Mouse (Mus musculus): ENCODE results near the gene Parp4. TPM values are rescaled to one million over a fixed set of nuclear protein-coding genes. Genes with fewer than 3 reads are reported as not detected.

Gene Parp4
- polyA plus RNA-seq, 1 experiment: 10.1 TPM

GRCm38 (mm10) chr14:56550960-56551359 is 24.5 kb upstream of the Parp4 start:
- TF ChIP-seq REST (IDR thresholded peaks at IDR 0.05; ENCODE audit: insufficient read depth, insufficient read length): no peak
- TF ChIP-seq E2F4 (IDR thresholded peaks at IDR 0.05; ENCODE audit: insufficient read depth): no peak
- TF ChIP-seq CEBPB (IDR thresholded peaks at IDR 0.05; ENCODE audit: insufficient read depth, poor library complexity, severe bottlenecking): no peak
- TF ChIP-seq MYOG (IDR thresholded peaks at IDR 0.05; ENCODE audit: control insufficient read depth in 1 of 3, insufficient read depth in 1 of 3, insufficient read length in 2 of 3, low read depth in 2 of 3): no peak
- no peak for TF ChIP-seq TCF3 (IDR thresholded peaks at IDR 0.05; ENCODE audit: insufficient read length, low read depth)
- TF ChIP-seq POLR2A (IDR thresholded peaks at IDR 0.05; ENCODE audit: insufficient read length, low read depth): no peak
- no peak for TF ChIP-seq USF1 (IDR thresholded peaks at IDR 0.05; ENCODE audit: low read depth)
- no peak for TF ChIP-seq SRF (IDR thresholded peaks at IDR 0.05; ENCODE audit: control insufficient read depth, insufficient read length, low read depth)
- TF ChIP-seq MYOD1 (IDR thresholded peaks at IDR 0.05; ENCODE audit: control insufficient read depth in 1 of 3, insufficient read length in 2 of 3, low read depth in 2 of 3): no peak
- no peak for TF ChIP-seq TCF12 (IDR thresholded peaks at IDR 0.05; ENCODE audit: insufficient read depth, poor library complexity, severe bottlenecking)
- TF ChIP-seq MAX (IDR thresholded peaks at IDR 0.05; ENCODE audit: low read depth): no peak
- TF ChIP-seq POLR2AphosphoS2 (IDR thresholded peaks at IDR 0.05; ENCODE audit: insufficient read length, low read depth): no peak
- H3K4me3 ChIP-seq: no peak overlapping the region
- peaks cover 13% of the 10 kb centered on the region for H3K36me3 ChIP-seq (ENCODE audit: control insufficient read depth, insufficient read depth)
- no peaks in the 10 kb centered on the region for H3K79me2 ChIP-seq (ENCODE audit: control insufficient read depth, insufficient read depth)
- no peak overlapping the region for H3K4me2 ChIP-seq (ENCODE audit: low read depth)
- no peak overlapping the region for H3ac ChIP-seq (ENCODE audit: control insufficient read depth, insufficient read length)
- no peaks in the 10 kb centered on the region for H3K27me3 ChIP-seq (ENCODE audit: control insufficient read depth, insufficient read depth, insufficient read length)

GRCm38 (mm10) chr14:56552924-56553323 is 22.5 kb upstream of the Parp4 start:
- no peak for TF ChIP-seq MYOD1 (IDR thresholded peaks at IDR 0.05; ENCODE audit: control insufficient read depth in 1 of 3, insufficient read length in 2 of 3, low read depth in 2 of 3)
- no peak for TF ChIP-seq SRF (IDR thresholded peaks at IDR 0.05; ENCODE audit: control insufficient read depth, insufficient read length, low read depth)
- no peak for TF ChIP-seq MAX (IDR thresholded peaks at IDR 0.05; ENCODE audit: low read depth)
- TF ChIP-seq MYOG (IDR thresholded peaks at IDR 0.05; ENCODE audit: control insufficient read depth in 1 of 3, insufficient read depth in 1 of 3, insufficient read length in 2 of 3, low read depth in 2 of 3): no peak
- no peak for TF ChIP-seq REST (IDR thresholded peaks at IDR 0.05; ENCODE audit: insufficient read depth, insufficient read length)
- TF ChIP-seq USF1 (IDR thresholded peaks at IDR 0.05; ENCODE audit: low read depth): no peak
- TF ChIP-seq TCF3 (IDR thresholded peaks at IDR 0.05; ENCODE audit: insufficient read length, low read depth): no peak
- TF ChIP-seq TCF12 (IDR thresholded peaks at IDR 0.05; ENCODE audit: insufficient read depth, poor library complexity, severe bottlenecking): no peak
- TF ChIP-seq POLR2AphosphoS2 (IDR thresholded peaks at IDR 0.05; ENCODE audit: insufficient read length, low read depth): no peak
- TF ChIP-seq E2F4 (IDR thresholded peaks at IDR 0.05; ENCODE audit: insufficient read depth): no peak
- no peak for TF ChIP-seq POLR2A (IDR thresholded peaks at IDR 0.05; ENCODE audit: insufficient read length, low read depth)
- no peak for TF ChIP-seq CEBPB (IDR thresholded peaks at IDR 0.05; ENCODE audit: insufficient read depth, poor library complexity, severe bottlenecking)
- Histone ChIP-seq H3K4me2 (ENCODE audit: low read depth) (no peak overlapping the region), H3K27me3 (ENCODE audit: control insufficient read depth, insufficient read depth, insufficient read length) (no peaks in the 10 kb centered on the region), H3ac (ENCODE audit: control insufficient read depth, insufficient read length) (no peak overlapping the region), H3K79me2 (ENCODE audit: control insufficient read depth, insufficient read depth) (no peaks in the 10 kb centered on the region), H3K36me3 (ENCODE audit: control insufficient read depth, insufficient read depth) (peaks cover 13% of the 10 kb centered on the region), H3K4me3 (no peak overlapping the region)

- H3K79me2 ChIP-seq (ENCODE audit: control insufficient read depth, insufficient read depth): no peaks in the 10 kb centered on the region
Measured at GRCm38 (mm10) chr14:56553331-56553730, 22.1 kb upstream of the Parp4 start.

GRCm38 (mm10) chr14:56554716-56555115 is 20.7 kb upstream of the Parp4 start:
- H3K4me2 ChIP-seq (ENCODE audit: low read depth): no peak overlapping the region
- H3K79me2 ChIP-seq (ENCODE audit: control insufficient read depth, insufficient read depth): no peaks in the 10 kb centered on the region
- TF ChIP-seq MYOD1 (IDR thresholded peaks at IDR 0.05; ENCODE audit: control insufficient read depth in 1 of 3, insufficient read length in 2 of 3, low read depth in 2 of 3) (no peak), POLR2A (IDR thresholded peaks at IDR 0.05; ENCODE audit: insufficient read length, low read depth) (no peak), MAX (IDR thresholded peaks at IDR 0.05; ENCODE audit: low read depth) (no peak), TCF3 (IDR thresholded peaks at IDR 0.05; ENCODE audit: insufficient read length, low read depth) (no peak), TCF12 (IDR thresholded peaks at IDR 0.05; ENCODE audit: insufficient read depth, poor library complexity, severe bottlenecking) (no peak), MYOG (IDR thresholded peaks at IDR 0.05; ENCODE audit: control insufficient read depth in 1 of 3, insufficient read depth in 1 of 3, insufficient read length in 2 of 3, low read depth in 2 of 3) (no peak), SRF (IDR thresholded peaks at IDR 0.05; ENCODE audit: control insufficient read depth, insufficient read length, low read depth) (no peak)
- H3K4me3 ChIP-seq: no peak overlapping the region
- no peaks in the 10 kb centered on the region for H3K27me3 ChIP-seq (ENCODE audit: control insufficient read depth, insufficient read depth, insufficient read length)
- peaks cover 13% of the 10 kb centered on the region for H3K36me3 ChIP-seq (ENCODE audit: control insufficient read depth, insufficient read depth)
- H3ac ChIP-seq (ENCODE audit: control insufficient read depth, insufficient read length): no peak overlapping the region

More at GRCm38 (mm10) chr14:56553331-56553730, 22.1 kb upstream of the Parp4 start:
- Histone ChIP-seq H3K36me3 (ENCODE audit: control insufficient read depth, insufficient read depth) (peaks cover 13% of the 10 kb centered on the region), H3ac (ENCODE audit: control insufficient read depth, insufficient read length) (no peak overlapping the region), H3K4me3 (no peak overlapping the region), H3K27me3 (ENCODE audit: control insufficient read depth, insufficient read depth, insufficient read length) (no peaks in the 10 kb centered on the region), H3K4me2 (ENCODE audit: low read depth) (no peak overlapping the region)
- no peak for TF ChIP-seq USF1 (IDR thresholded peaks at IDR 0.05; ENCODE audit: low read depth)
- no peak for TF ChIP-seq POLR2AphosphoS2 (IDR thresholded peaks at IDR 0.05; ENCODE audit: insufficient read length, low read depth)

- Histone ChIP-seq H3K27me3 (ENCODE audit: control insufficient read depth, insufficient read depth, insufficient read length) (no peaks in the 10 kb centered on the region), H3K36me3 (ENCODE audit: control insufficient read depth, insufficient read depth) (peaks cover 6% of the 10 kb centered on the region), H3K4me2 (ENCODE audit: low read depth) (no peak overlapping the region), H3K4me3 (no peak overlapping the region), H3K79me2 (ENCODE audit: control insufficient read depth, insufficient read depth) (no peaks in the 10 kb centered on the region), H3ac (ENCODE audit: control insufficient read depth, insufficient read length) (no peak overlapping the region)
- TF ChIP-seq MYOD1 (IDR thresholded peaks at IDR 0.05; ENCODE audit: control insufficient read depth in 1 of 3, insufficient read length in 2 of 3, low read depth in 2 of 3) (peak in 2 of 3 experiments; percentile 78 to 80), MYOG (IDR thresholded peaks at IDR 0.05; ENCODE audit: control insufficient read depth in 1 of 3, insufficient read depth in 1 of 3, insufficient read length in 2 of 3, low read depth in 2 of 3) (peak in 1 of 3 experiments; percentile 49), CEBPB (IDR thresholded peaks at IDR 0.05; ENCODE audit: insufficient read depth, poor library complexity, severe bottlenecking) (no peak)
Measured at GRCm38 (mm10) chr14:56559134-56559533, 16.3 kb upstream of the Parp4 start.

All from myocyte (in vitro differentiated cells).